Mouse (Mus musculus) intestine, embryonic 15.5 days (tissue): ENCODE measurements around the gene Cyp2d22. TPM values are rescaled to one million over a fixed set of nuclear protein-coding genes. Genes with fewer than 3 reads are reported as not detected.

Experiments
- ATAC-seq: fragments of 200-750 bp; cut with Nextera tagmentation; 2 replicates; pipeline ENCODE4 v1.8.0; 2017; ENCODE audit warnings: moderate TSS enrichment, moderate library complexity
- H3K27ac ChIP-seq: fragments of 300-500 bp; sonication (generic); 2 replicates; pipeline ENCODE4 v1.5.1; 2015; ENCODE audit warnings: mild to moderate bottlenecking, inconsistent platforms
- H3K27me3 ChIP-seq: fragments of 300-500 bp; sonication (generic); replicated peaks from 2 replicates; pipeline ENCODE4 v1.6.1; 2015; ENCODE audit warnings: inconsistent platforms
- H3K36me3 ChIP-seq: fragments of 300-500 bp; sonication (generic); 2 replicates; pipeline ENCODE4 v1.6.1; 2015; ENCODE audit warnings: inconsistent platforms
- H3K4me1 ChIP-seq: fragments of 300-500 bp; sonication (generic); replicated peaks from 2 replicates; pipeline ENCODE4 v1.6.1; 2015; ENCODE audit warnings: inconsistent platforms
- H3K4me2 ChIP-seq: fragments of 300-500 bp; sonication (generic); replicated peaks from 2 replicates; pipeline ENCODE4 v1.6.1; 2015; ENCODE audit warnings: mild to moderate bottlenecking, inconsistent platforms
- H3K4me3 ChIP-seq: fragments of 300-500 bp; sonication (generic); replicated peaks from 2 replicates; pipeline ENCODE4 v1.5.1; 2015; ENCODE audit warnings: inconsistent platforms
- H3K9ac ChIP-seq: fragments of 300-500 bp; sonication (generic); 2 replicates; pipeline ENCODE4 v1.6.1; 2015; ENCODE audit warnings: inconsistent platforms
- H3K9me3 ChIP-seq: fragments of 300-500 bp; sonication (generic); 2 replicates; pipeline ENCODE4 v1.6.1; 2016; ENCODE audit warnings: inconsistent platforms
- WGBS: fragments of 180-500 bp; shearing (Covaris S2); methylation state at CpG from one replicate; pipeline ENCODE4 v1.1.7; 2015; 5-methylcytosine and 5-hydroxymethylcytosine counted together
- polyA plus RNA-seq: library from polyadenylated mRNA; unstranded; fragments of >200 nt; fragmentation: Nextera tagmentation; extraction: Ambion mirVana; gene quantifications from 2 replicates; pipeline ENCODE4 v1.2.1, GENCODE M21; 2015

Gene Cyp2d22
- 9.0 and 11.2 TPM in 2 replicates for polyA plus RNA-seq

DNA sequence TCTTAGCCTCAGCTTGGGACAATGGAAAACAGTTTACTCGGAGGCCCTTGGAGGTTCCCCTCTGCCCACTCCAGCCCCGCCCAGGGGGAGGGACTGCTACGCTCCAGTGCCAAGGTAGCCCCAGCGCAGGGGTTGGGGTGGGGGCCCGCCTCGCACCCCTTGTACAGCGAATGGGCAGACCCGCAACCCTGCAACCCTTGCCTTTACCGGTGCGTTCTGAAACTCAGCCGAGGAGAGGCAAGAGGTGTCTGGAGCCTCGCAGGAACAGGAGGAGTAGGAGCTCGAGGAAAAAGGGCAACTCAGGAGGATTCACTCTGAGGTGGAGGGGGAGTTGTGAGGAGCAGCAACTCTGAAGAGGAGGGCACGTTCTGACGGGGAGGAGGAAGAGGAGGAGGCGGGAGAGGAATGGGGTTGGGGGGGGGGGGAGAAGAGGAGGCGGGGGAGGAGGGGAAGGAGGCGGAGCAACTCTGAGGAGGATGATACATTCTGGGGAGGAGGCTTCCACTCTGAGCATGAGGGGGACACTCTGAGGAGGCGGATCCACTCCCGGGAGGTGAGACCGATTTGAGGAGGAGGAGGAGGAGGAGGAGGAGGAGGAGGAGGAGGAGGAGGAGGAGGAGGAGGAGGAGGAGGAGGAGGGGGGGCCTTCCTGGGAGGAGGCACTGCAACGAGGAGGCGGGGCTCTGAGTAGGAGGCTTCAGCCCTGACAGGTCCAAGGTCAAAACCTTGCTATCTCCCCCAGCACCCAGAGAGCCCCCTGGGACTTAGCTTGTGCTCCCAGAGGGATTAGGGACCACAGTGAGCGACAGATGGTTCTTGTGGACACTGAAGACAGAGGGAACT lies at the start of gene Cyp2d22:
Cyp2d22 (minus strand) TSS at position 390 of the 843 bp plus-strand sequence.
- 2% methylated on average over 18 of the region's 24 CpGs for WGBS
- H3K4me3 ChIP-seq, result peak within 1 kb of the TSS; percentile 45
- peaks cover 18% of the 10 kb centered on the region for H3K4me1 ChIP-seq
- peak within 1 kb of the TSS; percentile 86 for H3K4me2 ChIP-seq
- peak within 1 kb of the TSS; percentile 52 for H3K9ac ChIP-seq
- peak; percentile 84 for ATAC-seq
- H3K36me3 ChIP-seq, result no peaks in the 10 kb centered on the region
- H3K9me3 ChIP-seq, result no peaks in the 10 kb centered on the region
- H3K27me3 ChIP-seq, result no peaks in the 10 kb centered on the region
- peak within 1 kb of the TSS; percentile 86 for H3K27ac ChIP-seq

DNA sequence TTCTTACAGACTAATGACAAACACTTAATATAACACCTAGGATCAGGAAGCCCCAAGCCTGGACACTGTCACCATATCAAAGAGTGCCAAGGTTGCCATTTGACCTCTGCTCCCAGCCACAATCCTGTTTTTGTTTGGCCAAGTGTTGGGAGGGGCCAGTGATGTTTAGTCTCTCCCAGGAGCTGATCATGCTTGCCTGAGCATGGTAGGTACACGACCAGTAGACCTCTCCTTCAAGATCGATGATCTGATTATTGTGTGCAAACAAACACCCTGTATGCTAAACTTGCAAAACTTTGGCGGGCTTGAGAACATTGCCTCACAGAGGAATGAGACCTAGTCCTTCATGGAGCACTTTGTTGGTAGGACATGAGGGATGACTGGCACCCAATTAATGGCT lies 43.4 kb upstream of the Cyp2d22 start:
- Histone ChIP-seq H3K9ac (no peak overlapping the region), H3K9me3 (no peaks in the 10 kb centered on the region), H3K27ac (no peak overlapping the region), H3K4me2 (no peak overlapping the region), H3K4me3 (no peak overlapping the region), H3K27me3 (no peaks in the 10 kb centered on the region), H3K4me1 (no peaks in the 10 kb centered on the region), H3K36me3 (no peaks in the 10 kb centered on the region)
- WGBS, result 80% methylated on average over 3 of the region's 3 CpGs
- ATAC-seq, result no peak

DNA sequence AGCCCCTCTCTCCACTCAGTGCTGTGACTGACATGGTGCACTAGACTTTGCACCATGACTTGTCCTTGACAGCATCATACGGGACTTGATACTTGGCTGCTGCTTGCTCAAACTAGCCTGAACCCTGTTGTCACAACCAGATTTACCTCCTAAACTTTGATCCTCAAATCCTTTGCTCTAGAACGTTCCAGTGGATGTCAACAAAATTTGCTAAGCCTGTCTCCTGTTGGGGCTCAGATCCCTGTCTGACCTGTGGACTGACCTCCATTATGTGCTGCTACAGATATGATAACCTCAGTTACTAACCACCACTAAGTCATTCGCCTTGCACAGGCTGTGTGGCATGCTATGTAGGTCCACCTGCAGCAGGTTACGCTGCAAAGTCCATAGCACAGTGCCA lies 42.9 kb upstream of the Cyp2d22 start:
- Histone ChIP-seq H3K4me2 (no peak overlapping the region), H3K9me3 (no peaks in the 10 kb centered on the region)

DNA sequence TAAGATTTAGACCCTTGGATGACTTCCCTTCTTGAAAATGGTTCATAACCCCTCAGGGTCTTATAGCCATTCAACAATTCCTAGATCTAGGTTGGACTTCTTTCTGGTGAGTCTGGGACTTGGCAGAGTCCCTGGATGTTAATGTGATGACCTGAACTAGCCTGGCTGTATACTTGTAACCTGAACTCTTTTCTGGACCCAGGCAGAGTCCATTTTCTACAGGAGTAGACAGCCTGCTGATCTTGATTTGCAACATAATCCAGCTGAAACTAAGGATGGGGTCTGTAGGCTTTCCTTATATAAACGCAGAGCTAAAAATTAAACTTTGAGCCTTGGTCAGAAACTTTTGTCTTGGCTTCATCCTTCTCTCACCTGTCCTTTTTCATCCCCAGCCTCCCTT lies 38.6 kb upstream of the Cyp2d22 start:
- H3K9ac ChIP-seq, result no peak overlapping the region
- no peak overlapping the region for H3K4me2 ChIP-seq
- no peak overlapping the region for H3K4me3 ChIP-seq
- 0 out of 2 replicates have a peak, but pooled peaks cover 8% of the 10 kb centered on the region for H3K4me1 ChIP-seq
- H3K27me3 ChIP-seq, result no peaks in the 10 kb centered on the region
- H3K27ac ChIP-seq, result no peak overlapping the region
- WGBS, result 73% methylated on average over 1 of the region's 1 CpGs
- no peaks in the 10 kb centered on the region for H3K9me3 ChIP-seq
- ATAC-seq, result no peak
- no peaks in the 10 kb centered on the region for H3K36me3 ChIP-seq

More for the DNA sequence above, 42.9 kb upstream of the Cyp2d22 start:
- Histone ChIP-seq H3K27ac (no peak overlapping the region), H3K36me3 (no peaks in the 10 kb centered on the region), H3K4me1 (no peaks in the 10 kb centered on the region), H3K9ac (no peak overlapping the region), H3K27me3 (no peaks in the 10 kb centered on the region), H3K4me3 (no peak overlapping the region)
- ATAC-seq, result no peak
- 79% methylated on average over 4 of the region's 4 CpGs for WGBS

DNA sequence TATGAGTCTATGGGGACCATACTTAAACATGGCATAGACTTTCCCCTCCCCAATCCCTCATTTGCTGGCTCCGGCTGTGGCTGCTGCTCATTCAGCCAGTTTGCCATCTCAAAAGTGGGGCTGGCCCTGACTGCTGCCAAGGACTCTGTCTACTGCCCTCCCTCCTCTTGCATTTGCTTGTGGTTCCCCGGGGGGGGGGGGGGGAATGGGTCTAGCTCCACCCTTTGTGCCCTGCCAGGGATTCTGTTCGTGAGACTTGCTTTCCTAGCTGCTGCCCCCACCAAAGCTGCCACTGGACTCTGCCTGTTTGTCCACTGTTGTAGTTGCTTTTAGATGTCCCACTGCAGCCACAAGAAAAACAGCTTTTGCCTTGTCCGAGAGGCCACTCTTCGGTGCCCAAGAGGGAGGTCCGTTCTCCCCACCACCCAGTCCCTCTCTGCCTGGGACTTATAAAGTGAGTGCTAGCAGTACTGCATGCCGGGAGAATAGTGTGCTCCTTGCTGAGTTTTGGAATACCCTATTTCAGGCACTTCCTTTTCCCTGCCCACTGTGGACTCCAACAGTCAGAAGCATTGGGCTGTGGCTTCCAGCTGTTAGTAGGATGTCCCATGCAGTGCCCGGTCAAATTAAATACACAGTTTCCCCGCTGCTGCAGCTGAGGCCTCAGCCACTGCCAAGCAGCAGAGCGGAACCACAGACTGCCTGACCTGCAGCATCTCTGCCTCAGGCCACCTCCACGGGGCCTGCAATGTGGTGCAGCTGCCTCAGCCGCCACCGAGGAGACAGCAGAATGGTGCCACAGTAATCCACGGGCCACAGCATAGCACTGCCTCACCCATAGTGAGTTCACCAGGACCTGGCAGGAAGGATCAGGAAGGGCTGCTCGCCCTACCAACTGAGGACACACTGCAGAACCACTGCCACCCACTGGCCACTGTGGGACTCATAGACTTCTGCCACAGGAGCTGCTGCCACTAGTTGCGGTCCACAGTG lies 37.0 kb upstream of the Cyp2d22 start:
- Histone ChIP-seq H3K4me1 (0 out of 2 replicates have a peak, but pooled peaks cover 8% of the 10 kb centered on the region), H3K4me2 (peak overlapping the region; percentile 27), H3K36me3 (no peaks in the 10 kb centered on the region), H3K27ac (no peak overlapping the region), H3K4me3 (no peak overlapping the region), H3K27me3 (no peaks in the 10 kb centered on the region), H3K9ac (no peak overlapping the region), H3K9me3 (no peaks in the 10 kb centered on the region)
- ATAC-seq, result peak; percentile 91
- WGBS, result 35% methylated on average over 16 of the region's 16 CpGs

DNA sequence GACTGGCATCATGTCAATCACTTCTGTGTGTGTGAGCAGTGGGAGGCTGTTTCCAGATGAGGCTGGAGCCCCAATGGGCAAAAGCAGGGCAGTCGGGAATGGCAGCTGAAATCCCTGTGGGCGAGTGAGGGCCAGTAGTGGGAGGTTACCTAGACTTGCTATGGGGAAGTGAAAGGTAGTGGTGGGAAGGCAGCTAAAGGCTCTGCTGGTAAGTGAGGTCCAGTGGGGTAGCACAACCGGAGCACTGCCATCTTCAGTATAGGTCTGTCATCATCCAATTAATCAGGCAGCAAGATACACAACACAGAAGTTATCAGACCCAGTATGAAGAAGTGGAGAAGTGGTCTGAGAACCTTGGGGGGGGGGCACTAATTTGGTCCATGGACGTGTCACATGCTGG lies 27.5 kb upstream of the Cyp2d22 start:
- no peak overlapping the region for H3K4me3 ChIP-seq
- WGBS, result 82% methylated on average over 4 of the region's 4 CpGs
- H3K4me1 ChIP-seq, result no peaks in the 10 kb centered on the region
- no peaks in the 10 kb centered on the region for H3K27me3 ChIP-seq
- no peaks in the 10 kb centered on the region for H3K36me3 ChIP-seq
- H3K9ac ChIP-seq, result no peak overlapping the region
- H3K4me2 ChIP-seq, result no peak overlapping the region
- no peak overlapping the region for H3K27ac ChIP-seq
- no peaks in the 10 kb centered on the region for H3K9me3 ChIP-seq
- no peak for ATAC-seq

DNA sequence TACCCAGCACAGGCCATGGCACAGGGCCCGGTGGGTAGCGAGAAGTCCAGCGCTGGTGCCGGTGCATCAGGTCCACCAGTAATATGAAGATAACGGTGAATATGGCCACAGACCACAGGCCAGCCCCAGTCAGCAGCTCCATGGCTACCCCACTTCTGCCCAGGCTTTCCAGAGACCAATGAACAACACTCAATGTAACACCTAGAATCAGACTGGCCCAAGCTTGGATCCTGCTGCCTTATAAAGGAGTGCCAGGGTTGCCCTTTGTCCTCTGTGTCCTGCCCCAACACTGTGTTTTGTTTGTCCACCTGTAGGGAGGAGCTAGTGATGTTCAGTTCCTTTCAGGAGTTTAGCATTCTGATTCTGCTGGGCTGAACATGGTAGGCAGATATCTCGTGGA lies 26.9 kb upstream of the Cyp2d22 start, which contains the start of gene Cyp2d10:
Cyp2d10 (minus strand) TSS at position 215 of the 400 bp plus-strand sequence.
- no peak within 1 kb of the TSS for H3K9ac ChIP-seq

DNA sequence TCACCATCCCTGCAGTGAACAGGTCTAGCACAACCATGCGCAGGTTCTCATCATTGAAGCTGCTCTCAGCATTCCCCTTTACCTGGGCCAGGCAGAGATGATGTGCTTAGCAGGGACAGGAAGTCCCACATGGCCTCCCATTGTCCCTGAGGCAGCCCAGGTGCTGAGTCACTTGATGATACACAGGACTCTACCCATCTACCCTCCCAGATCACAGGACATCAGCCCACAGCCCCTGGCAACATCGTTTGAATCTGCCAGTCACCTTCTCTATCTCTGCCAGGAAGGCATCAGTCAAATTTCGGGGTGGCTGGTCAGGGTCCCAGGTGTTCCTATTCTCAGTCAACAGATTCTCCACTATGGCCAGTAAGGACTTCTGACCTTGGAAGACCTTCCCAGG lies 24.1 kb upstream of the Cyp2d22 start:
- Histone ChIP-seq H3K4me2 (no peak overlapping the region), H3K4me3 (no peak overlapping the region), H3K36me3 (no peaks in the 10 kb centered on the region), H3K4me1 (no peaks in the 10 kb centered on the region), H3K9ac (no peak overlapping the region), H3K27ac (no peak overlapping the region), H3K27me3 (no peaks in the 10 kb centered on the region), H3K9me3 (no peaks in the 10 kb centered on the region)
- 91% methylated on average over 3 of the region's 3 CpGs for WGBS
- ATAC-seq, result no peak

More for the DNA sequence above, 26.9 kb upstream of the Cyp2d22 start, which contains the start of gene Cyp2d10:
- Histone ChIP-seq H3K27ac (no peak within 1 kb of the TSS), H3K4me2 (no peak within 1 kb of the TSS), H3K9me3 (no peaks in the 10 kb centered on the region), H3K4me3 (no peak within 1 kb of the TSS), H3K27me3 (no peaks in the 10 kb centered on the region), H3K4me1 (no peaks in the 10 kb centered on the region), H3K36me3 (no peaks in the 10 kb centered on the region)
- ATAC-seq, result no peak
- WGBS, result 94% methylated on average over 6 of the region's 6 CpGs

DNA sequence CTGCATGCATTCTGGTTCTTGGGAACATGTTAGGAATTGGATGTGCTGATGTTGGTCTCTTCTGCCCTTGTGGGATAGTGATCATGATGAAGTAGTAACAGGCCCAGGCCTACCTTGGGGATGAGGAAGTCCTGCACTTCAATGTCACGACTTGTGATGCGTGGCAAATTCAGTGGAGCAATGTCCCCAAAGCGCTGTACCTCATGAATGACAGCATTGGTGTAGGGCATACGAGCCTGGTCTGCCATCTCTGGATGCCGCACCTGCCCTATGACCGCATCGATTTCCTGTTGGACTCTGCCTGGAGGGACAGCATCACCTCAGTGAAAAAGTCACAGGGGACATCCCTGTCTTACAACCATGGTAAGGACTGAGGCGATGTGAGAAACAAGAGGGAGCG lies 23.5 kb upstream of the Cyp2d22 start:
- ATAC-seq, result no peak
- no peaks in the 10 kb centered on the region for H3K36me3 ChIP-seq
- H3K27me3 ChIP-seq, result no peaks in the 10 kb centered on the region
- WGBS, result 93% methylated on average over 9 of the region's 9 CpGs
- H3K4me3 ChIP-seq, result no peak overlapping the region
- no peak overlapping the region for H3K4me2 ChIP-seq
- H3K27ac ChIP-seq, result no peak overlapping the region
- no peaks in the 10 kb centered on the region for H3K9me3 ChIP-seq
- H3K9ac ChIP-seq, result no peak overlapping the region
- no peaks in the 10 kb centered on the region for H3K4me1 ChIP-seq

DNA sequence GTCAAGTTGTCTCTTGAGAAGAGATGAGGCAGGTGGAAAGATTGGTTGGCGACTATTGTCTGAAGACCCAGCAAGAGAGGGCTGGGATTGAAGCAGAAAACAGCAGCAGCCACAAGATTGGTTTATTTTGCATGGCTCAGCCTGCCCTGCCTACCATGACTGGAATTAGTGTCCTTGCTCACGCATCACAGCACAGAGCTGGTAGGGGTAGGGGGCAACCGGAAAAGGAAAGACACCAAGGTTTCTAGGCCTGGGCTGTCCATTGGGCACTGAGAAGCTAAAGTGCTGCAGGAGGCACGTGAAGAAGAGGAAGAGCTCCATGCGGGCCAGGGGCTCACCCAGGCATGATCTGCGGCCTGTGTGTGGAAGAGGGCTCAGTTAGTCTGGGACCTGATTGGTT lies 22.7 kb upstream of the Cyp2d22 start:
- Histone ChIP-seq H3K36me3 (no peaks in the 10 kb centered on the region), H3K4me2 (no peak overlapping the region), H3K9me3 (no peaks in the 10 kb centered on the region), H3K9ac (no peak overlapping the region), H3K27me3 (no peaks in the 10 kb centered on the region), H3K4me3 (no peak overlapping the region), H3K4me1 (no peaks in the 10 kb centered on the region), H3K27ac (no peak overlapping the region)
- ATAC-seq, result no peak
- 84% methylated on average over 6 of the region's 6 CpGs for WGBS

DNA sequence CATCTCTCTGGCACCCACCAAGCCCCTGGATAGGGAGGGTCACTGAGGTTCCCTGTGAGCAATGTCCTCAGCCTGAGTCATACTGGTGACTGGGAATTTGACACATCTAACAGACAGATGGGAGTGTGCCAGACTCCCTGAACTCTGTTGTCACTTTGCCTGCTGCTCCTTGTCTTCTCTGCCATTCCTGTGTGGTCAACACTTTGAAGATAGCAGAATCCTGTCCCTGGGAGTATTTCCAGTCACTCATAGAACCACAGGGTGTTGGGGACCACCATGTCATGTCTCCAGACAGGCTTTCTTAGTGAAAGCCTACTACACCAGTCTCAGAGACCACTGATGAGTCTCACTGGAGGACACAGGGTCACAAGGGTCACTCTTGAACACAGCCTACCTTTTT lies 22.0 kb upstream of the Cyp2d22 start:
- ATAC-seq, result no peak
- Histone ChIP-seq H3K36me3 (no peaks in the 10 kb centered on the region), H3K9me3 (no peaks in the 10 kb centered on the region), H3K4me1 (no peaks in the 10 kb centered on the region), H3K27me3 (no peaks in the 10 kb centered on the region), H3K27ac (no peak overlapping the region), H3K4me3 (no peak overlapping the region), H3K9ac (no peak overlapping the region), H3K4me2 (no peak overlapping the region)

DNA sequence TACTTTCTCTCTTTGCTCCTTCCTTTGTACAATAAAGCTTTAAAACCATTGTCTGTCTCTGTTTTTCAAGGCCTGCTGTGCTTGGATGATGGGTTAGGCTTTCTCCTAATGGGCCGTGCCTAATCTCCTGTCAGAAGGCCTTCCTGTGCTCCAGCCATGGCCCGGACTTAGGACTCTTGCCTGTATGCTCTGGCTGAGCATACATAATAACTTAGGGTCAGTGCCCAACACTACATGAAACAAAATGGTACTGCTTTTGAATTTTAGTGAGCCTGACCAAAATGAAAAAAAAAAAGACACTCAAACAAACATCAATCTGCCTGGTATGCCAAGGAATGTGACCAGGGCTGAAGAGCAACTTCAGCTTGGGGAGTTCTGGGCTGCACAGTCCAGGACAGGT lies 21.5 kb upstream of the Cyp2d22 start:
- no peak for ATAC-seq
- Histone ChIP-seq H3K4me3 (no peak overlapping the region), H3K4me1 (no peaks in the 10 kb centered on the region), H3K36me3 (no peaks in the 10 kb centered on the region), H3K9ac (no peak overlapping the region), H3K4me2 (no peak overlapping the region), H3K27ac (no peak overlapping the region), H3K27me3 (no peaks in the 10 kb centered on the region), H3K9me3 (no peaks in the 10 kb centered on the region)
- 62% methylated on average over 2 of the region's 2 CpGs for WGBS
